Mouse (Mus musculus) megakaryocyte-erythroid progenitor cell, adult 5 weeks (primary cell): Measurements from ENCODE around the gene Ndufa6. TPM values are rescaled to one million over a fixed set of nuclear protein-coding genes. Genes with fewer than 3 reads are reported as not detected.

Source experiments
- polyA plus RNA-seq: library from polyadenylated mRNA; stranded (reverse); fragments of >175 nt; gene quantifications from 2 replicates; pipeline ENCODE4 v1.2.3, GENCODE M21; 2012

Gene Ndufa6
- polyA plus RNA-seq, result 334 and 349 TPM in 2 replicates

GRCm38 (mm10) chr15:82354126-82354945 is at the start of gene Ndufa6:
Ndufa6 (minus strand) TSS chr15:82354322.

DNA sequence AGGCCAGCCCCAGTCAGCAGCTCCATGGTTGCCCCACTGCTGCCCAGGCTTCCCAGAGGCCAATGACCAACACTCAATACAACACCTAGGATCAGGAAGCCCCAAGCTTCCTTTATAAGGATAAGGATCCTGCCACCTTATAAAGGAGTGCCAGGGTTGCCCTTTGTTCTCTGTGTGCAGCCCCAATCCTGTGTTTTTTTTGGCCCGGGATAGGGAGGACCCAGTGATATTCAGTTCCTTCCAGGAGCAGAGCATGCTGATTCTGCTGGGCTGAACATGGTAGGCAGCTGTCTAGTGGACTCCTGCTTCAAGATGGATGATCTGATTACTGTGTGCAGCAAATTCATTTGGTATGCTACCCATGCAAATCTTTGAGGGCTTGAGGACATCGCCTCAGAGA is 39.8 kb upstream of the Ndufa6 start, which contains the start of gene Cyp2d11:
Gene Cyp2d11, minus strand, starts transcription at position 101 of the 400 bp plus-strand sequence.

DNA sequence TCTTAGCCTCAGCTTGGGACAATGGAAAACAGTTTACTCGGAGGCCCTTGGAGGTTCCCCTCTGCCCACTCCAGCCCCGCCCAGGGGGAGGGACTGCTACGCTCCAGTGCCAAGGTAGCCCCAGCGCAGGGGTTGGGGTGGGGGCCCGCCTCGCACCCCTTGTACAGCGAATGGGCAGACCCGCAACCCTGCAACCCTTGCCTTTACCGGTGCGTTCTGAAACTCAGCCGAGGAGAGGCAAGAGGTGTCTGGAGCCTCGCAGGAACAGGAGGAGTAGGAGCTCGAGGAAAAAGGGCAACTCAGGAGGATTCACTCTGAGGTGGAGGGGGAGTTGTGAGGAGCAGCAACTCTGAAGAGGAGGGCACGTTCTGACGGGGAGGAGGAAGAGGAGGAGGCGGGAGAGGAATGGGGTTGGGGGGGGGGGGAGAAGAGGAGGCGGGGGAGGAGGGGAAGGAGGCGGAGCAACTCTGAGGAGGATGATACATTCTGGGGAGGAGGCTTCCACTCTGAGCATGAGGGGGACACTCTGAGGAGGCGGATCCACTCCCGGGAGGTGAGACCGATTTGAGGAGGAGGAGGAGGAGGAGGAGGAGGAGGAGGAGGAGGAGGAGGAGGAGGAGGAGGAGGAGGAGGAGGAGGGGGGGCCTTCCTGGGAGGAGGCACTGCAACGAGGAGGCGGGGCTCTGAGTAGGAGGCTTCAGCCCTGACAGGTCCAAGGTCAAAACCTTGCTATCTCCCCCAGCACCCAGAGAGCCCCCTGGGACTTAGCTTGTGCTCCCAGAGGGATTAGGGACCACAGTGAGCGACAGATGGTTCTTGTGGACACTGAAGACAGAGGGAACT is 26.0 kb upstream of the Ndufa6 start, which contains the start of gene Cyp2d22:
Gene Cyp2d22, minus strand, starts transcription at position 390 of the 843 bp plus-strand sequence.

GRCm38 (mm10) chr15:82338593-82339112 is 15.5 kb downstream of the Ndufa6 start, which contains the start of the genes Naga, Pheta2 and Smdt1:
Naga (minus strand) TSS chr15:82338925.
Pheta2 (plus strand) TSS chr15:82338942.
Smdt1 (plus strand) TSS chr15:82338959.

Other genes with a start within 250 kb of the Ndufa6 start
- 13.8 and 14.7 TPM in 2 replicates for gene Ccdc134, start 226.4 kb downstream of the Ndufa6 start, polyA plus RNA-seq
- gene Srebf2, start 207.1 kb downstream of the Ndufa6 start, polyA plus RNA-seq, result 297 and 300 TPM in 2 replicates
- gene Shisa8, start 141.5 kb downstream of the Ndufa6 start, polyA plus RNA-seq, result 4.9 and 16.3 TPM in 2 replicates
- gene Tnfrsf13c, start 130.0 kb downstream of the Ndufa6 start, polyA plus RNA-seq, result 10.6 and 13.7 TPM in 2 replicates
- gene Cenpm, start 109.6 kb downstream of the Ndufa6 start, polyA plus RNA-seq, result 93.2 and 113 TPM in 2 replicates
- gene 1500009C09Rik, start 101.9 kb downstream of the Ndufa6 start, polyA plus RNA-seq, result not detected in 2 replicates
- 0.25 and 0.28 TPM in 2 replicates for gene Sept3, start 79.4 kb downstream of the Ndufa6 start, polyA plus RNA-seq
- 0.07 TPM in 1 of 2 replicates, not detected in the other for gene Wbp2nl, start 55.4 kb downstream of the Ndufa6 start, polyA plus RNA-seq
- gene Naga, start 15.4 kb downstream of the Ndufa6 start, polyA plus RNA-seq, result 216 and 233 TPM in 2 replicates
- 2.9 and 3.3 TPM in 2 replicates for gene Pheta2, start 15.4 kb downstream of the Ndufa6 start, polyA plus RNA-seq
- 126 and 146 TPM in 2 replicates for gene Smdt1, start 15.4 kb downstream of the Ndufa6 start, polyA plus RNA-seq
- 0.16 and 0.25 TPM in 2 replicates for gene Cyp2d22, start 25.9 kb upstream of the Ndufa6 start, polyA plus RNA-seq
- not detected in 2 replicates for gene Cyp2d11, start 39.7 kb upstream of the Ndufa6 start, polyA plus RNA-seq
- gene Cyp2d10, start 52.9 kb upstream of the Ndufa6 start, polyA plus RNA-seq, result not detected in 2 replicates
- gene Cyp2d9, start 79.1 kb upstream of the Ndufa6 start, polyA plus RNA-seq, result not detected in 2 replicates
- not detected in 2 replicates for gene Cyp2d12, start 200.8 kb upstream of the Ndufa6 start, polyA plus RNA-seq